Mouse (Mus musculus): ENCODE results near the gene Grm2. TPM values are rescaled to one million over a fixed set of nuclear protein-coding genes. Genes with fewer than 3 reads are reported as not detected.

Gene Grm2
- polyA plus RNA-seq (2011; ENCODE audit: insufficient read depth, insufficient read length, low read depth, missing spikeins) = not detected in 2 replicates

DNA sequence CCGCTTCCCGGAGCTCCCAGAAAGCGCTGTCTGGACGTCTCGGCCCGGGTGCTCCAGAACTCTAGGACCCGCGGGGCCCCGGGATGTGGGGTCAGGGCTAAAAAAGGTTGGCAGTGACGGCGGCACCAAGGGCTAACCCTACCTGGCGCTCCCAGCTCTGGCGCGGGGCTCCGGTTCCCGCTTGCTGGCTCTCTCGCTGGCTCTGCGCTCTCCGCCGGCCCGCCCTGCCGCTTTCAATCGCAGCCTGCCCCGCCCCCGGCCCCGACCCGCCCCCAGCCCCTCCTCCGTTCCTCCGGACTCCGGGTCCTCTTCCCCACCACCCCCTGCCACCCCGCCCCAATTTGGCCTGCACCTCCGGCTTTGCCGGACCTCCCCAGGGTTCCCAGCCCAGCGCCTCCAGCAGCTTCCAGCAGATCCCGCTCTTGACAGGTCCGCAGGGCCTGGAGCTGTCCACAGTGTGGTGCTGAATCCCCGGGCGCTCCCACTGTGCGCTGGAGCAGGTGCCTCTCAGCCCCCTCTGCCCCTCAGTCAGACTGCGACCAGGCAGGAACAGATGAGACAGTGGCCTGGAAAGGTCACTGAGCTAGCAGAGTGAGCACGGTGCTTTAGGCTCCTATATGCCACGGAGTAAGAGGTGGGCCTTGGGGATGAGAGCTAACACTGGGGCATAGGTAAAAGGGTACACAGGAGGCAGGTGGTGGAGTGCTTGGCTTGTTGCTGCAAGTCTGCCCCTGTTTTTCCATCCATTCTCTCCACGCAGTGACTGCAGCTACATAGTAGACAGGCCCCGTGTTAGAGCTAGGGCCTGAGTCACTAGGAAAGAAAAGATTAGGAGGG is at the start of gene Grm2:
TSS of gene Grm2 (minus strand) at position 199 of the 837 bp plus-strand sequence.
- H3K36me3 ChIP-seq (ENCODE audit: control insufficient read depth, insufficient read depth, low read length, poor library complexity, severe bottlenecking) = peaks cover 7% of the 10 kb centered on the region; the same call in 1 of the 2 replicates
- no peak within 1 kb of the TSS for H3K27ac ChIP-seq (ENCODE audit: insufficient read depth, low read length)
- peaks cover 4% of the 10 kb centered on the region; the same call in 1 of the 2 replicates for H3K27me3 ChIP-seq (ENCODE audit: control insufficient read depth, insufficient read depth, low read length, poor library complexity, severe bottlenecking)
- H3K9me3 ChIP-seq (replicated peaks; ENCODE audit: control insufficient read depth, insufficient read depth, low read length, poor library complexity, severe bottlenecking) = peaks cover 3% of the 10 kb centered on the region; the same call in 1 of the 2 replicates
- no peak; the same call in 1 of the 2 replicates for TF ChIP-seq EP300 (IDR thresholded peaks at IDR 0.05; ENCODE audit: insufficient read depth, low read depth, low read length)
- TF ChIP-seq POLR2A (IDR thresholded peaks at IDR 0.05; ENCODE audit: insufficient read depth, low read length) = no peak
- TF ChIP-seq CTCF (IDR thresholded peaks at IDR 0.05; ENCODE audit: low read depth, low read length) = no peak
- H3K4me3 ChIP-seq (ENCODE audit: low read depth, low read length) = peak within 1 kb of the TSS; percentile 65
- H3K4me1 ChIP-seq (ENCODE audit: control insufficient read depth, insufficient read depth, low read length) = no peaks in the 10 kb centered on the region
- H3K9ac ChIP-seq (ENCODE audit: low read depth, poor library complexity, severe bottlenecking) = 0 out of 2 replicates have a peak within 1 kb of the TSS, but pooled peaks have one; percentile 24

- Histone ChIP-seq H3K27me3 (ENCODE audit: control insufficient read depth, insufficient read depth, low read length, poor library complexity, severe bottlenecking) (no peaks in the 10 kb centered on the region), H3K36me3 (ENCODE audit: control insufficient read depth, insufficient read depth, low read length, poor library complexity, severe bottlenecking) (peaks cover 8% of the 10 kb centered on the region; the same call in 1 of the 2 replicates), H3K4me1 (ENCODE audit: control insufficient read depth, insufficient read depth, low read length) (no peaks in the 10 kb centered on the region), H3K9ac (ENCODE audit: low read depth, poor library complexity, severe bottlenecking) (no peak overlapping the region), H3K9me3 (replicated peaks; ENCODE audit: control insufficient read depth, insufficient read depth, low read length, poor library complexity, severe bottlenecking) (no peaks in the 10 kb centered on the region), H3K4me3 (ENCODE audit: low read depth, low read length) (no peak overlapping the region), H3K27ac (ENCODE audit: insufficient read depth, low read length) (no peak overlapping the region)
- TF ChIP-seq CTCF (IDR thresholded peaks at IDR 0.05; ENCODE audit: low read depth, low read length) (no peak), EP300 (IDR thresholded peaks at IDR 0.05; ENCODE audit: insufficient read depth, low read depth, low read length) (no peak), POLR2A (IDR thresholded peaks at IDR 0.05; ENCODE audit: insufficient read depth, low read length) (no peak)
Measured at GRCm38 (mm10) chr9:106692973-106693481, 37.1 kb upstream of the Grm2 start.

DNA sequence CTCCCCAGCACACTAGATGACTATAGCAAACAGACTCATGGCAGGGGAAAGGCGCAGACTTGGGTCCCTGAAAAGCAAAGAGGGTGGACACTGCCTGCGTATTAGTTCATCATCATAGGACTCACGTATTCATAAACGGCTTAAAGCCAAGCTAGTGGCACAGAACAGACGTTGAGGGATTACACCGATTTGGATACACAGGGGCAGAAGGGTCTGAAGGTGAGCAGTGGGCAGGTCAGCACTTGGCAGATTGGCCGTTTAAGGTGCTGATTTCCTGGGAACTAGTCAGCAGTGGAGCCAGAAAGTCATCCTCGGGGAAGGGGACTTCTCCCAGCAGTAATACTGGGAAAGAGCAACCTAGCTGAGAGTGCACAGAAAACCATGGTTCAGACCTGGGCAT is 33.0 kb upstream of the Grm2 start:
- Histone ChIP-seq H3K27me3 (ENCODE audit: control insufficient read depth, insufficient read depth, low read length, poor library complexity, severe bottlenecking) (no peaks in the 10 kb centered on the region), H3K9me3 (replicated peaks; ENCODE audit: control insufficient read depth, insufficient read depth, low read length, poor library complexity, severe bottlenecking) (no peaks in the 10 kb centered on the region), H3K36me3 (ENCODE audit: control insufficient read depth, insufficient read depth, low read length, poor library complexity, severe bottlenecking) (no peaks in the 10 kb centered on the region), H3K9ac (ENCODE audit: low read depth, poor library complexity, severe bottlenecking) (no peak overlapping the region), H3K27ac (ENCODE audit: insufficient read depth, low read length) (no peak overlapping the region), H3K4me1 (ENCODE audit: control insufficient read depth, insufficient read depth, low read length) (peaks cover 2% of the 10 kb centered on the region), H3K4me3 (ENCODE audit: low read depth, low read length) (no peak overlapping the region)
- TF ChIP-seq EP300 (IDR thresholded peaks at IDR 0.05; ENCODE audit: insufficient read depth, low read depth, low read length) = no peak
- TF ChIP-seq POLR2A (IDR thresholded peaks at IDR 0.05; ENCODE audit: insufficient read depth, low read length) = no peak
- no peak for TF ChIP-seq CTCF (IDR thresholded peaks at IDR 0.05; ENCODE audit: low read depth, low read length)

DNA sequence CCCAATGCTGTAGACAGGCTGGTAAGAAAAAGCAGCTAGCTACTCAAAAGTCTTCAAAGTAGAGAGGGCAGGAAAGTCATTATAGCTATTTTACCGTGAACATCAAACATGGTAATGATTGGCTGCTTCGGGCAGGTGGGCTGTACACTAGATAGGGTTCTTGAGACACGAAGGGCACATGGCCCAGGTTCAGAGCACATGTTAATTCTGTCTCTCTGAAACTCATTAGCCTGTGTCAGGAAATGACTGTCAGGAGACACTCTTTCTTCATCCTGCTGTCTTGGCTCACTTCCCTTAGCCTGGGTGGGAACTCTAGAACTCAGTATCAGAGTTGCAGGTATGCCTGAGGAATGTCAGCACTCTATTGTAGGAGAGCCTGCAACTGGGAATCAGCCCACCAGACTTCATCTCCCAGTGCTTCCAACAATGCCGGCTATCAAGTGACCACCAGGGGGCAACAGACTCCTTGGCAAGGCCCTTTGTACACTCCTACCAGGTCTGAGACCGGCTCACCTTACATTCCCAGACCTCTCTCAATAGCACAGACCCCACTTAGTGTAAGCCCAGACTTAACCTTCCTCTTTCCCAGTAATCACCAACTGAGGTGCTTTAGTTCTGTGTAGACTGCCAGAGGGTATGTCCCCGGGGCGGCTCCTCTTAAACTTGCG is 31.2 kb upstream of the Grm2 start:
- H3K36me3 ChIP-seq (ENCODE audit: control insufficient read depth, insufficient read depth, low read length, poor library complexity, severe bottlenecking) = no peaks in the 10 kb centered on the region
- H3K27ac ChIP-seq (ENCODE audit: insufficient read depth, low read length) = peak overlapping the region; percentile 93
- peak overlapping the region; percentile 28; the same call in 1 of the 2 replicates for H3K4me3 ChIP-seq (ENCODE audit: low read depth, low read length)
- no peaks in the 10 kb centered on the region for H3K27me3 ChIP-seq (ENCODE audit: control insufficient read depth, insufficient read depth, low read length, poor library complexity, severe bottlenecking)
- H3K9me3 ChIP-seq (replicated peaks; ENCODE audit: control insufficient read depth, insufficient read depth, low read length, poor library complexity, severe bottlenecking) = no peaks in the 10 kb centered on the region
- TF ChIP-seq POLR2A (IDR thresholded peaks at IDR 0.05; ENCODE audit: insufficient read depth, low read length) (no peak), CTCF (IDR thresholded peaks at IDR 0.05; ENCODE audit: low read depth, low read length) (peak; percentile 88), EP300 (IDR thresholded peaks at IDR 0.05; ENCODE audit: insufficient read depth, low read depth, low read length) (peak; percentile 75)
- H3K9ac ChIP-seq (ENCODE audit: low read depth, poor library complexity, severe bottlenecking) = peak overlapping the region; percentile 89; the same call in 1 of the 2 replicates
- peaks cover 2% of the 10 kb centered on the region for H3K4me1 ChIP-seq (ENCODE audit: control insufficient read depth, insufficient read depth, low read length)

- TF ChIP-seq CTCF (IDR thresholded peaks at IDR 0.05; ENCODE audit: low read depth, low read length) (no peak), EP300 (IDR thresholded peaks at IDR 0.05; ENCODE audit: insufficient read depth, low read depth, low read length) (no peak), POLR2A (IDR thresholded peaks at IDR 0.05; ENCODE audit: insufficient read depth, low read length) (no peak)
- peaks cover 2% of the 10 kb centered on the region for H3K4me1 ChIP-seq (ENCODE audit: control insufficient read depth, insufficient read depth, low read length)
Measured at GRCm38 (mm10) chr9:106685249-106686101, 29.6 kb upstream of the Grm2 start, which contains the start of gene Tex264. Tex264 (minus strand) TSS chr9:106685927.

More at GRCm38 (mm10) chr9:106685249-106686101, 29.6 kb upstream of the Grm2 start, which contains the start of gene Tex264:
- Histone ChIP-seq H3K4me3 (ENCODE audit: low read depth, low read length) (peak within 1 kb of the TSS; percentile 73), H3K27ac (ENCODE audit: insufficient read depth, low read length) (peak within 1 kb of the TSS; percentile 93), H3K36me3 (ENCODE audit: control insufficient read depth, insufficient read depth, low read length, poor library complexity, severe bottlenecking) (peaks cover 7% of the 10 kb centered on the region), H3K27me3 (ENCODE audit: control insufficient read depth, insufficient read depth, low read length, poor library complexity, severe bottlenecking) (no peaks in the 10 kb centered on the region), H3K9me3 (replicated peaks; ENCODE audit: control insufficient read depth, insufficient read depth, low read length, poor library complexity, severe bottlenecking) (no peaks in the 10 kb centered on the region), H3K9ac (ENCODE audit: low read depth, poor library complexity, severe bottlenecking) (peak within 1 kb of the TSS; percentile 89)
